Mouse (Mus musculus) forebrain, embryonic 16.5 days (tissue): ENCODE measurements around the gene Chrnb4. TPM values are rescaled to one million over a fixed set of nuclear protein-coding genes. Genes with fewer than 3 reads are reported as not detected.
A peak's percentile ranks its signal among the peaks of the same experiment; 100 is the strongest.

Experiments used
- ATAC-seq: fragments of 200-750 bp; cut with Nextera tagmentation; 2 replicates; pipeline ENCODE4 v1.8.0; 2017; ENCODE audit warnings: mild to moderate bottlenecking, moderate library complexity
- H3K27ac ChIP-seq: fragments of 300-500 bp; sonication (generic); 2 replicates; pipeline ENCODE4 v1.5.1; 2014; ENCODE audit warnings: low read length, control low read depth
- H3K27me3 ChIP-seq: fragments of 300-500 bp; sonication (generic); replicated peaks from 2 replicates; pipeline ENCODE4 v1.6.1; 2014; ENCODE audit warnings: low read length; ENCODE audit not compliant: control insufficient read depth, insufficient read depth
- H3K36me3 ChIP-seq: fragments of 300-500 bp; sonication (generic); 2 replicates; pipeline ENCODE4 v1.6.1; 2014; ENCODE audit not compliant: control insufficient read depth, insufficient read depth
- H3K4me1 ChIP-seq: fragments of 300-500 bp; sonication (generic); replicated peaks from 2 replicates; pipeline ENCODE4 v1.6.1; 2014; ENCODE audit warnings: low read length; ENCODE audit not compliant: control insufficient read depth, insufficient read depth
- H3K4me2 ChIP-seq: fragments of 300-500 bp; sonication (generic); 2 replicates; pipeline ENCODE4 v1.6.1; 2014; ENCODE audit warnings: mild to moderate bottlenecking, low read length, control low read depth
- H3K4me3 ChIP-seq: fragments of 300-500 bp; sonication (generic); replicated peaks from 2 replicates; pipeline ENCODE4 v1.5.1; 2014; ENCODE audit warnings: mild to moderate bottlenecking, low read length, control low read depth
- H3K9ac ChIP-seq: fragments of 300-500 bp; sonication (generic); replicated peaks from 2 replicates; pipeline ENCODE4 v1.6.1; 2014; ENCODE audit warnings: low read depth, low read length, control low read depth
- H3K9me3 ChIP-seq: fragments of 300-500 bp; sonication (generic); 2 replicates; pipeline ENCODE4 v1.6.1; 2016; ENCODE audit warnings: low read length; ENCODE audit not compliant: control insufficient read depth
- WGBS: fragments of 180-500 bp; shearing (Covaris S2); extraction: QIAGEN DNeasy Blood & Tissue Kit; methylation state at CpG from one replicate; pipeline ENCODE4 v1.1.7; 2014; 5-methylcytosine and 5-hydroxymethylcytosine counted together
- polyA plus RNA-seq: library from polyadenylated mRNA; unstranded; fragments of >200 nt; fragmentation: Nextera tagmentation; extraction: Ambion mirVana; gene quantifications from 2 replicates; pipeline ENCODE4 v1.2.1, GENCODE M21; 2015

Chrnb4 gene
- polyA plus RNA-seq, 1 experiment from 2014 or later: 0.35 TPM

GRCm38 (mm10) chr9:55058067-55058466 is 9.5 kb upstream of the Chrnb4 start:
- Histone ChIP-seq H3K9me3 (no peaks in the 10 kb centered on the region), H3K4me1 (no peaks in the 10 kb centered on the region), H3K4me2 (no peak overlapping the region), H3K27ac (no peak overlapping the region), H3K36me3 (no peaks in the 10 kb centered on the region), H3K4me3 (no peak overlapping the region), H3K27me3 (no peaks in the 10 kb centered on the region), H3K9ac (no peak overlapping the region)
- ATAC-seq: no peak
- 90% methylated on average over 4 of the region's 4 CpGs for WGBS

GRCm38 (mm10) chr9:55055386-55055930 is 6.9 kb upstream of the Chrnb4 start:
- no peaks in the 10 kb centered on the region for H3K36me3 ChIP-seq
- no peaks in the 10 kb centered on the region for H3K4me1 ChIP-seq
- no peak overlapping the region for H3K9ac ChIP-seq
- ATAC-seq: no peak
- no peaks in the 10 kb centered on the region for H3K9me3 ChIP-seq
- no peaks in the 10 kb centered on the region for H3K27me3 ChIP-seq
- no peak overlapping the region for H3K4me3 ChIP-seq
- no peak overlapping the region for H3K27ac ChIP-seq
- whole genome bisulfite sequencing: 54% methylated on average over 2 of the region's 2 CpGs
- no peak overlapping the region for H3K4me2 ChIP-seq

- Histone ChIP-seq H3K9ac (no peak overlapping the region), H3K36me3 (no peaks in the 10 kb centered on the region), H3K4me3 (no peak overlapping the region), H3K4me1 (peaks cover 11% of the 10 kb centered on the region), H3K27me3 (no peaks in the 10 kb centered on the region), H3K27ac (no peak overlapping the region), H3K4me2 (no peak overlapping the region), H3K9me3 (no peaks in the 10 kb centered on the region)
- no peak for ATAC-seq
- under 1% methylated on average over 3 of the region's 3 CpGs for WGBS
Observed at GRCm38 (mm10) chr9:55046764-55047163, 1.8 kb downstream of the Chrnb4 start.

- no peak overlapping the region for H3K9ac ChIP-seq
- H3K9me3 ChIP-seq: no peaks in the 10 kb centered on the region
- no peaks in the 10 kb centered on the region for H3K36me3 ChIP-seq
- H3K4me2 ChIP-seq: no peak overlapping the region
- H3K4me3 ChIP-seq: no peak overlapping the region
- peaks cover 16% of the 10 kb centered on the region for H3K4me1 ChIP-seq
- H3K27ac ChIP-seq: no peak overlapping the region
- WGBS: 68% methylated on average over 2 of the region's 2 CpGs
- no peaks in the 10 kb centered on the region for H3K27me3 ChIP-seq
- no peak for ATAC-seq
Observed at GRCm38 (mm10) chr9:55045001-55045400, 3.6 kb downstream of the Chrnb4 start.

- H3K9me3 ChIP-seq: no peaks in the 10 kb centered on the region
- WGBS: 23% methylated on average over 8 of the region's 8 CpGs
- no peak overlapping the region for H3K4me2 ChIP-seq
Observed at GRCm38 (mm10) chr9:55043688-55044087, 4.9 kb downstream of the Chrnb4 start.

GRCm38 (mm10) chr9:55041389-55041788 is 7.2 kb downstream of the Chrnb4 start:
- Histone ChIP-seq H3K27ac (no peak overlapping the region), H3K36me3 (no peaks in the 10 kb centered on the region), H3K4me1 (peaks cover 8% of the 10 kb centered on the region), H3K9ac (no peak overlapping the region), H3K9me3 (no peaks in the 10 kb centered on the region), H3K4me2 (no peak overlapping the region), H3K27me3 (no peaks in the 10 kb centered on the region), H3K4me3 (no peak overlapping the region)
- 43% methylated on average over 2 of the region's 2 CpGs for WGBS
- peak; percentile 65 for ATAC-seq

More at GRCm38 (mm10) chr9:55043688-55044087, 4.9 kb downstream of the Chrnb4 start:
- no peak overlapping the region for H3K9ac ChIP-seq
- H3K4me1 ChIP-seq: peaks cover 16% of the 10 kb centered on the region
- no peak for ATAC-seq
- no peak overlapping the region for H3K27ac ChIP-seq
- H3K27me3 ChIP-seq: no peaks in the 10 kb centered on the region
- no peaks in the 10 kb centered on the region for H3K36me3 ChIP-seq
- no peak overlapping the region for H3K4me3 ChIP-seq

- Histone ChIP-seq H3K4me1 (peaks cover 8% of the 10 kb centered on the region), H3K27ac (no peak overlapping the region), H3K36me3 (no peaks in the 10 kb centered on the region), H3K4me2 (no peak overlapping the region), H3K4me3 (no peak overlapping the region), H3K9ac (no peak overlapping the region), H3K27me3 (no peaks in the 10 kb centered on the region), H3K9me3 (no peaks in the 10 kb centered on the region)
- ATAC-seq: peak; percentile 45; the same call in 1 of the 2 replicates
- 52% methylated on average over 5 of the region's 5 CpGs for WGBS
Observed at GRCm38 (mm10) chr9:55039983-55040382, 8.6 kb downstream of the Chrnb4 start.

GRCm38 (mm10) chr9:55038948-55039347 is 9.6 kb downstream of the Chrnb4 start:
- Histone ChIP-seq H3K9ac (no peak overlapping the region), H3K36me3 (no peaks in the 10 kb centered on the region), H3K4me1 (peaks cover 8% of the 10 kb centered on the region), H3K27ac (no peak overlapping the region), H3K4me2 (no peak overlapping the region), H3K27me3 (no peaks in the 10 kb centered on the region), H3K4me3 (no peak overlapping the region), H3K9me3 (no peaks in the 10 kb centered on the region)
- WGBS: 71% methylated on average over 8 of the region's 8 CpGs
- ATAC-seq: no peak

- H3K27me3 ChIP-seq: peaks cover 8% of the 10 kb centered on the region
- peaks cover under 1% of the 10 kb centered on the region; the same call in 1 of the 2 replicates for H3K4me1 ChIP-seq
- H3K4me2 ChIP-seq: no peak overlapping the region
- no peak overlapping the region for H3K27ac ChIP-seq
- 42% methylated on average over 6 of the region's 6 CpGs for WGBS
- no peaks in the 10 kb centered on the region for H3K9me3 ChIP-seq
- no peak for ATAC-seq
- no peak overlapping the region for H3K4me3 ChIP-seq
- H3K9ac ChIP-seq: no peak overlapping the region
- H3K36me3 ChIP-seq: no peaks in the 10 kb centered on the region
Observed at GRCm38 (mm10) chr9:55031435-55032167, 17.0 kb downstream of the Chrnb4 start.
